Mouse (Mus musculus) forebrain, embryonic 11.5 days (tissue): Measurements from ENCODE around the gene Edaradd. TPM values are rescaled to one million over a fixed set of nuclear protein-coding genes. Genes with fewer than 3 reads are reported as not detected.

Source experiments
- ATAC-seq: fragments of 200-750 bp; cut with Nextera tagmentation; replicated peaks from 2 replicates; pipeline ENCODE4 v1.8.0; 2017; ENCODE audit warnings: moderate TSS enrichment; ENCODE audit not compliant: low FRiP score
- DNase-seq: peaks from one replicate; pipeline ENCODE4 v3.0.0-alpha.2; 2017; ENCODE audit warnings: low spot score
- H3K27ac ChIP-seq: fragments of 300-500 bp; sonication (generic); 2 replicates; pipeline ENCODE4 v1.5.1; 2014; ENCODE audit warnings: low read depth, low read length
- H3K27me3 ChIP-seq: fragments of 300-500 bp; sonication (generic); 2 replicates; pipeline ENCODE4 v1.6.1; 2014; ENCODE audit warnings: mild to moderate bottlenecking, low read length, mixed read lengths; ENCODE audit not compliant: control insufficient read depth, insufficient read depth
- H3K36me3 ChIP-seq: fragments of 300-500 bp; sonication (generic); 2 replicates; pipeline ENCODE4 v1.6.1; 2014; ENCODE audit warnings: mild to moderate bottlenecking, low read length, moderate library complexity, mixed read lengths; ENCODE audit not compliant: control insufficient read depth, insufficient read depth
- H3K4me1 ChIP-seq: fragments of 300-500 bp; sonication (generic); replicated peaks from 2 replicates; pipeline ENCODE4 v1.6.1; 2014; ENCODE audit warnings: low read length, mixed read lengths; ENCODE audit not compliant: control insufficient read depth, insufficient read depth
- H3K4me2 ChIP-seq: fragments of 300-500 bp; sonication (generic); 2 replicates; pipeline ENCODE4 v1.6.1; 2014; ENCODE audit warnings: low read depth, mild to moderate bottlenecking, low read length, moderate library complexity, mixed read lengths; ENCODE audit not compliant: severe bottlenecking
- H3K4me3 ChIP-seq: fragments of 300-500 bp; sonication (generic); 2 replicates; pipeline ENCODE4 v1.5.1; 2014; ENCODE audit warnings: low read depth, low read length
- H3K9ac ChIP-seq: fragments of 300-500 bp; sonication (generic); 2 replicates; pipeline ENCODE4 v1.6.1; 2014; ENCODE audit warnings: low read length
- H3K9me3 ChIP-seq: fragments of 300-500 bp; sonication (generic); 2 replicates; pipeline ENCODE4 v1.6.1; 2016; ENCODE audit warnings: low read length, mixed read lengths; ENCODE audit not compliant: control insufficient read depth
- WGBS: fragments of 180-500 bp; shearing (Covaris S2); extraction: QIAGEN DNeasy Blood & Tissue Kit; methylation state at CpG from one replicate; pipeline ENCODE4 v1.1.7; 2014; 5-methylcytosine and 5-hydroxymethylcytosine counted together
- polyA plus RNA-seq: library from polyadenylated mRNA; unstranded; fragments of >200 nt; fragmentation: Nextera tagmentation; extraction: Ambion mirVana; gene quantifications from 2 replicates; pipeline ENCODE4 v1.2.1, GENCODE M21; 2014

The Edaradd gene
- polyA plus RNA-seq, 1 experiment from 2014 or later: 1.8 TPM

DNA sequence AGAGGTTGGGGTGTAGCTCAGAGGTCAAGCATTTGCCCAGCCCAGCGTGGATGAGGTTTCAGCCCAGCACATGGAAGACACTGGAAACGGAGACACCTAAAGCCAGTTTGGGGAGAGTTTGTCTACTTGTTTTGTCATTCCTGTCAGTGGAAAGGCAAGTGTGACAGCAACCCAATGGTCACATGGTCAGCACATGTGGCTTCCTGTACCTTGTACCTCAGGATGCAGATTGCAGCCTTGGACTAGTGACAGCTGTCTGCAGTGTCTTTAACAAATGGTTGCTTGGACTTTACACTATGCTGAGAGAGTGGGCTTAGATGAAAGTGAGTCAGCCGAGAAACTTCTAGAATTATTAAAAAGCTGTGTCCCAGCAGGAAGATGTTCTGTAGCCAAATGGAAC lies 14.4 kb upstream of the Edaradd start:
- no peaks in the 10 kb centered on the region for H3K36me3 ChIP-seq
- ATAC-seq (no peak), DNase-seq (no peak)
- H3K9ac ChIP-seq: no peak overlapping the region
- H3K27ac ChIP-seq: no peak overlapping the region
- H3K9me3 ChIP-seq: no peaks in the 10 kb centered on the region
- H3K27me3 ChIP-seq: no peaks in the 10 kb centered on the region
- no peak overlapping the region for H3K4me3 ChIP-seq
- WGBS: 87% methylated on average over 3 of the region's 3 CpGs
- no peak overlapping the region for H3K4me2 ChIP-seq
- H3K4me1 ChIP-seq: no peaks in the 10 kb centered on the region

DNA sequence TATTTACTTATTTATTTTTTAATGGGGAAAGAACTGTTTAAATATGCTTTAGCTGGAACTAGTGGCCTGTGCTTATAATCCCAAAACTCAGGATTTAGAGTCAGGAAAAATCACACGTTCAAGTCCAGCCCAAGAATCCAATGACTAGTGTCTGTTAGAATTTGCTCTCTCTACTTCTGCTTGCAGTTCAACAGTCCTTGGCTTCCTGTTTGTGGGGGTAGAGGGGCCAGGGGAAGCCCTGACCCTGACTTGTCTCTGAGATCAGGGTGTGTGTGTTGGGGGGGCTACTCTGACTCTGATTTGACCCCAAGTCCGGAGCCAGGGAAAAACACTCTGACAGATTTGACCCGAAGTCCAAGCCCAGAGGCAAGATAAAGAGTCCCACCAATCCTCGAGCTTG lies 5.4 kb upstream of the Edaradd start:
- Histone ChIP-seq H3K4me3 (no peak overlapping the region), H3K9me3 (no peaks in the 10 kb centered on the region), H3K36me3 (no peaks in the 10 kb centered on the region), H3K4me2 (no peak overlapping the region), H3K27ac (no peak overlapping the region), H3K27me3 (peaks cover 3% of the 10 kb centered on the region; the same call in 1 of the 2 replicates), H3K9ac (no peak overlapping the region), H3K4me1 (no peaks in the 10 kb centered on the region)
- WGBS: 91% methylated on average over 4 of the region's 4 CpGs
- ATAC-seq: no peak
- DNase-seq: no peak

- ATAC-seq (no peak), DNase-seq (no peak)
- Histone ChIP-seq H3K36me3 (no peaks in the 10 kb centered on the region), H3K4me1 (0 out of 2 replicates have a peak, but pooled peaks cover 2% of the 10 kb centered on the region), H3K27me3 (peaks cover 6% of the 10 kb centered on the region), H3K9ac (no peak overlapping the region), H3K9me3 (no peaks in the 10 kb centered on the region), H3K27ac (no peak overlapping the region), H3K4me2 (no peak overlapping the region), H3K4me3 (no peak overlapping the region)
Measured at GRCm38 (mm10) chr13:12522346-12522745, 2.1 kb upstream of the Edaradd start.

- Histone ChIP-seq H3K4me2 (peak overlapping the region; percentile 86), H3K4me1 (0 out of 2 replicates have a peak, but pooled peaks cover 2% of the 10 kb centered on the region), H3K9ac (peak overlapping the region; percentile 43), H3K27ac (no peak overlapping the region), H3K4me3 (peak overlapping the region; percentile 42), H3K27me3 (peaks cover 6% of the 10 kb centered on the region), H3K9me3 (no peaks in the 10 kb centered on the region), H3K36me3 (no peaks in the 10 kb centered on the region)
- peak; percentile 58 for DNase-seq
- 5% methylated on average over 18 of the region's 18 CpGs for WGBS
- no peak; the same call in 1 of the 2 replicates for ATAC-seq
Measured at GRCm38 (mm10) chr13:12519371-12519770, 867 bp downstream of the Edaradd start.

DNA sequence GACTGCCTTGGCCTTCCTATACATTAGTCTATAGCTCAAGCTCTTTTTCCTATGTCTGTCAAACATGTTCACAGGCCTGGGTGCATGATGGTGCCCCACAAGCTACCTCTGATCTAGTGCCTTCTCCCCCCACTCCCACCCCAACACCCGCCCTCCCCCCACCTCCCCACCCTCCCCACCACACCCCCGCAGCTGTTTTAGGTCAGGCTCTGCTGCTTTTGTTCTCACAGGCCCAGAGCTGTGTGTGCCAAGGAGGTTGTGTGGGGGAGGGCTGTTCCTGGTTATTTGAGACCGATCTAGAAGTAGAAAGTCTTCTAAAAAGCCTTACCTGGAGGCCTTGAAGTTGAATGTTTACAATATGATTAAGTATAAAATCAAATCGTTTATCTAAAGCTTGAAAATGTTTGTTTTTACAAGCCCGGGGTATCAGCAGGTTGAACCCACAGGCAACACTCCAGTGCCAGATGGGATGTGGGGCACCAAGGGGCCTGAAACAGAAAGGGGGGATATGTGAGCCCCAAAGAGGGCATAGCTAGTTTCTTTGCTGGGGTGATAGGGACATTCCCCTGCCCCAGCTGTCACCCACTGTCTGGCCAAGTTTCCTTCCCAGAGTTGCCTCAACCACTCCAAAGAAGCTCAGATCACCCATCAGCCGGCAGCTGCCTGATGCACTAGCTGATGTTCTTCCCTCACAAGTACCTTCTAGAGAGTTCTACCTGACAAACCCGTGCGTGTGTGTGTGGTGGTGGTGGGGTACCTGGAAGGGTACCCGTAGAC lies 8.9 kb downstream of the Edaradd start:
- Histone ChIP-seq H3K9ac (no peak overlapping the region), H3K4me2 (no peak overlapping the region), H3K36me3 (no peaks in the 10 kb centered on the region), H3K4me1 (no peaks in the 10 kb centered on the region), H3K9me3 (no peaks in the 10 kb centered on the region), H3K4me3 (no peak overlapping the region), H3K27me3 (no peaks in the 10 kb centered on the region), H3K27ac (no peak overlapping the region)
- WGBS: 79% methylated on average over 9 of the region's 9 CpGs
- ATAC-seq (0 out of 2 replicates have a peak, but pooled peaks have one; percentile 24), DNase-seq (no peak)

- H3K36me3 ChIP-seq: no peaks in the 10 kb centered on the region
- H3K4me3 ChIP-seq: no peak overlapping the region
- no peaks in the 10 kb centered on the region for H3K9me3 ChIP-seq
- no peak for ATAC-seq
- H3K4me2 ChIP-seq: no peak overlapping the region
- H3K9ac ChIP-seq: no peak overlapping the region
- no peaks in the 10 kb centered on the region for H3K4me1 ChIP-seq
- H3K27me3 ChIP-seq: no peaks in the 10 kb centered on the region
- WGBS: 89% methylated on average over 6 of the region's 6 CpGs
- no peak for DNase-seq
- no peak overlapping the region for H3K27ac ChIP-seq
Measured at GRCm38 (mm10) chr13:12510032-12510431, 10.2 kb downstream of the Edaradd start.

DNA sequence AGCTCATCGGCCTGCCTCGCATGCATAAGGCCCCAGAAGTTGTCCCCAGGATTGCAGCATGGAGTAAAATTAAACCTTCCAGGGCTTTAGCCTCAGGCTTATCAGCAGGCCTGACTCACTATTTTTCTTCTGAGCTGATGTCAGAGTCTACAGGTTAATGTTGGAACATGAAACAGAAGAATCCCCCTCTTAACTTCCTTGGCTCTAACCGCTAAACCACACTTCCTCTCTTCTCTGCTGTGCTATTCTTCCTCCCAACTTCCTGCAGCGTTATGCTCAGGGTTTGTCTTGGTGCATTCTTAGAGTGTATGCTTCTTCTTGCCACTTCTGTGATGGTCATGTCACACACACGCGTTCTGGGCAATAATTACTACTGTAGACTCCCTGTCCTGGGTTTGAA lies 12.8 kb downstream of the Edaradd start:
- DNase-seq: no peak
- no peak overlapping the region for H3K4me2 ChIP-seq
- 95% methylated on average over 6 of the region's 6 CpGs for WGBS
- no peak overlapping the region for H3K27ac ChIP-seq
- ATAC-seq: no peak
- H3K4me3 ChIP-seq: no peak overlapping the region
- no peaks in the 10 kb centered on the region for H3K36me3 ChIP-seq
- no peak overlapping the region for H3K9ac ChIP-seq
- H3K4me1 ChIP-seq: peaks cover 2% of the 10 kb centered on the region; the same call in 1 of the 2 replicates
- no peaks in the 10 kb centered on the region for H3K27me3 ChIP-seq
- H3K9me3 ChIP-seq: no peaks in the 10 kb centered on the region

DNA sequence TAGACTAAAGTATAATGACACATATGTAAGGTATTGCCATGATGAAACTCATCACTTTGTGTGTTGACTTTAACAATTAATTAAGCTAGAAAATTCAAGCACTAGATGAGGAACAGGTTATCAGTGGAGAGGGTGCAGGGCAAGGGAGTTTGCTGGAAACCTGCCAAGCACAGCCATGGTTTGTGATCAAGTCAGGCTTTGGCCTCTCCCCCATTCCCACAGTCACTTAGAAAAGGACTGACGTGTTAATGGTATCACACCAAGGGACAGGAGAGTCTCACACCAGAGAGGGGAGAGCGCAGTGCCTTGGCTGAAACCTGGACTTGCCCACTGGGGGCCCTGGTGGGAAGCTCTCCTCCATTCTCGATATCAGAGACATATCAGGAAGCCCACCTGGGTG lies 14.9 kb downstream of the Edaradd start:
- WGBS: 89% methylated on average over 3 of the region's 3 CpGs

DNA sequence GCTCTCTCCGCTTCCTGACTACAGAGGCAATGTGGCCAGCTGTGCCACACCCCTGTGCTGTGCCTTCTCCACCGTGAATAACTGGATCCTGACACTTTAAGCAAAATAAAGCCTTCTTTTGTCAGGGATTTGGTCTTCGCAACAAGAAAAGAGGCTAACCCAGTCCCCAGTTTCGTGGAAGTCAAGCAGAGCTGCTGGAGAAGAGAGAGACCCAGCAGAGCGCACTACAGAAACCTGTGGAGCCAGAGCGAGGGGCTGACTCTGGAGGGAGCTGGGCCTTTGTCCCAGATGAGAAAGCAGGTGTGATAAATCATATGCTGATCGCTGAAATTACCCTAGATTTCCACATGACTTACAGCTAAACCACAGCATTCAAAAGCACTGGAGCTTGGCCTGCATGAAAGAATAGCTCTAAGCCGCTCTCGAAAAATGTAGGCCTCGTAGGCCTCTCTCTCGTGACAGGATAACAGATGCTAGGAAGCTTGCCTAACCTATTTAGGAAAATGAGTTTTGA lies 16.9 kb downstream of the Edaradd start:
- DNase-seq (peak; percentile 59), ATAC-seq (peak; percentile 80)
- 20% methylated on average over 11 of the region's 11 CpGs for WGBS
- Histone ChIP-seq H3K27me3 (no peaks in the 10 kb centered on the region), H3K4me3 (no peak overlapping the region), H3K9me3 (no peaks in the 10 kb centered on the region), H3K4me1 (peaks cover 5% of the 10 kb centered on the region; the same call in 1 of the 2 replicates), H3K4me2 (no peak overlapping the region), H3K9ac (no peak overlapping the region), H3K36me3 (no peaks in the 10 kb centered on the region), H3K27ac (peak overlapping the region; percentile 63)

More for the DNA sequence above, 14.9 kb downstream of the Edaradd start:
- H3K4me3 ChIP-seq: no peak overlapping the region
- no peak for DNase-seq
- no peak overlapping the region for H3K27ac ChIP-seq
- H3K4me1 ChIP-seq: peaks cover 5% of the 10 kb centered on the region; the same call in 1 of the 2 replicates
- H3K4me2 ChIP-seq: no peak overlapping the region
- ATAC-seq: no peak
- no peaks in the 10 kb centered on the region for H3K36me3 ChIP-seq
- no peaks in the 10 kb centered on the region for H3K27me3 ChIP-seq
- H3K9ac ChIP-seq: no peak overlapping the region
- H3K9me3 ChIP-seq: no peaks in the 10 kb centered on the region
